Comparison of ENCODE assay signal across 27 mouse cellular contexts in the genomic region with DNA sequence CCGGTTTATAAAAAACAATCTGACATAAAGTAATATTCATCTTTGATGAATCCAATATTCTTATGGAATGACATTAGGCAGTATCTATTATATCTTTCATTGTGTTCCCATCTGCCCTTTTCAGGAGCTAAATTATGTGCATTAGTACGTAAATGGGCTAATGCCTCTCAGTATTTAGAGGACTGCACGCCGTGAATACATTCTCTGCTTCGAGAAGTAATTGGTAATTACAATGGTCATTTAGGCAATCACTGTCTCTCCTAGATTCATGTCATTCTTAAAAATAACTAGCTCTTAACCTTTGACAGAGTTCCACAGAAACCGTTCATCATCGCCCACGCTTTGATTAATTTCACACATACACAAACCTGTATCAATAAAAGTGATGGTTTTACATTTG. TPM values are rescaled to one million over a fixed set of nuclear protein-coding genes. Genes with fewer than 3 reads are reported as not detected.
DNase-seq lines count a peak whose midpoint lies in the region; ATAC-seq and TF ChIP-seq lines count a peak whose summit lies in the region.
"Had no signal": no experiment of that assay in that cellular context is flagged by ENCODE, and none has a peak within 500 bp of the region (broad histone marks: within the 10 kb centered on the region; RNA-seq: fewer than 3 reads in every experiment).

No protein-coding gene starts in this region.

- peaks cover 38% of the 10 kb centered on the region for H3K27me3 ChIP-seq in forebrain, embryonic 12.5 days
- no peaks in the 10 kb centered on the region for H3K27me3 ChIP-seq in forebrain, postnatal 0 days (ENCODE audit: insufficient read depth, low read length)
- H3K27me3 ChIP-seq in neural tube, embryonic 13.5 days = no peaks in the 10 kb centered on the region
- no peaks in the 10 kb centered on the region for H3K27me3 ChIP-seq in neural tube, embryonic 15.5 days (replicated peaks)
- H3K27me3 ChIP-seq: CH12.LX; embryonic facial prominence, embryonic 15.5 days; forebrain, embryonic 15.5 days had no signal

- peak; percentile 54; the same call in 1 of the 2 replicates for ATAC-seq in forebrain, embryonic 12.5 days (ENCODE audit: low FRiP score)
- ATAC-seq in forebrain, postnatal 0 days = no peak
- ATAC-seq in neural tube, embryonic 13.5 days (ENCODE audit: low read depth) = 0 out of 2 replicates have a peak, but pooled peaks have one; percentile 6
- ATAC-seq in neural tube, embryonic 15.5 days (ENCODE audit: low FRiP score) = no peak
- ATAC-seq: activated CD4-positive, CD25-positive, alpha-beta regulatory T cell, adult 4 months; CD4-positive, CD25-positive, alpha-beta regulatory T cell, adult 4 months; forebrain, embryonic 15.5 days; Patski had no signal

- TF ChIP-seq CTCF in forebrain, postnatal 0 days (IDR thresholded peaks at IDR 0.05; ENCODE audit: low read depth) = no peak
- TF ChIP-seq CTCF in gastrocnemius, adult 2 months (IDR thresholded peaks at IDR 0.05) = no peak
- no peak for TF ChIP-seq CTCF in brain, embryonic 14.5 days (IDR thresholded peaks at IDR 0.05; ENCODE audit: borderline replicate concordance, extremely low read depth, insufficient read depth, insufficient read length)

- H3K9me3 ChIP-seq in forebrain, embryonic 12.5 days = no peaks in the 10 kb centered on the region
- no peaks in the 10 kb centered on the region for H3K9me3 ChIP-seq in forebrain, postnatal 0 days (ENCODE audit: low read length)
- H3K9me3 ChIP-seq in neural tube, embryonic 13.5 days = no peaks in the 10 kb centered on the region
- no peaks in the 10 kb centered on the region for H3K9me3 ChIP-seq in neural tube, embryonic 15.5 days (replicated peaks)
- H3K9me3 ChIP-seq: embryonic facial prominence, embryonic 13.5 days; embryonic facial prominence, embryonic 15.5 days; forebrain, embryonic 10.5 days; forebrain, embryonic 15.5 days had no signal

- 48% methylated on average over 8 of the region's 8 CpGs for WGBS in forebrain, embryonic 12.5 days
- 38% methylated on average over 8 of the region's 8 CpGs for WGBS in forebrain, postnatal 0 days
- 45% methylated on average over 8 of the region's 8 CpGs for WGBS in neural tube, embryonic 13.5 days
- WGBS in neural tube, embryonic 15.5 days = 47% methylated on average over 8 of the region's 8 CpGs

- H3K36me3 ChIP-seq in forebrain, embryonic 12.5 days (replicated peaks) = no peaks in the 10 kb centered on the region
- H3K36me3 ChIP-seq in forebrain, postnatal 0 days (ENCODE audit: insufficient read depth) = no peaks in the 10 kb centered on the region
- no peaks in the 10 kb centered on the region for H3K36me3 ChIP-seq in neural tube, embryonic 13.5 days
- no peaks in the 10 kb centered on the region for H3K36me3 ChIP-seq in neural tube, embryonic 15.5 days
- H3K36me3 ChIP-seq: embryonic facial prominence, embryonic 13.5 days; embryonic facial prominence, embryonic 15.5 days; forebrain, embryonic 10.5 days; forebrain, embryonic 15.5 days; G1E had no signal

- no peak overlapping the region for H3K9ac ChIP-seq in forebrain, embryonic 12.5 days
- no peak overlapping the region for H3K9ac ChIP-seq in forebrain, postnatal 0 days
- no peak overlapping the region for H3K9ac ChIP-seq in neural tube, embryonic 13.5 days
- H3K9ac ChIP-seq in neural tube, embryonic 15.5 days (replicated peaks) = no peak overlapping the region
- H3K9ac ChIP-seq: embryonic facial prominence, embryonic 13.5 days; embryonic facial prominence, embryonic 15.5 days; forebrain, embryonic 15.5 days had no signal

- H3K4me2 ChIP-seq in forebrain, embryonic 12.5 days = no peak overlapping the region
- H3K4me2 ChIP-seq in forebrain, postnatal 0 days (ENCODE audit: low read depth) = no peak overlapping the region
- H3K4me2 ChIP-seq in neural tube, embryonic 13.5 days = no peak overlapping the region
- no peak overlapping the region for H3K4me2 ChIP-seq in neural tube, embryonic 15.5 days
- H3K4me2 ChIP-seq: embryonic facial prominence, embryonic 15.5 days had no signal

- H3K27ac ChIP-seq in forebrain, embryonic 12.5 days = no peak overlapping the region
- no peak overlapping the region for H3K27ac ChIP-seq in forebrain, postnatal 0 days (ENCODE audit: low read depth, low read length)
- no peak overlapping the region for H3K27ac ChIP-seq in gastrocnemius, adult 2 months
- H3K27ac ChIP-seq in neural tube, embryonic 13.5 days (replicated peaks) = no peak overlapping the region
- H3K27ac ChIP-seq in neural tube, embryonic 15.5 days (replicated peaks) = no peak overlapping the region
- H3K27ac ChIP-seq: embryonic facial prominence, embryonic 13.5 days; embryonic facial prominence, embryonic 15.5 days; forebrain, embryonic 10.5 days; forebrain, embryonic 15.5 days had no signal

- TF ChIP-seq POLR2A in brain, embryonic 14.5 days (IDR thresholded peaks at IDR 0.05; ENCODE audit: borderline replicate concordance, extremely low read depth, insufficient read depth, insufficient read length, poor library complexity, severe bottlenecking) = no peak

- peaks cover 10% of the 10 kb centered on the region for H3K4me1 ChIP-seq in forebrain, embryonic 12.5 days
- H3K4me1 ChIP-seq in forebrain, postnatal 0 days (ENCODE audit: insufficient read depth) = no peaks in the 10 kb centered on the region
- H3K4me1 ChIP-seq in neural tube, embryonic 13.5 days (replicated peaks) = peaks cover 27% of the 10 kb centered on the region
- peaks cover 20% of the 10 kb centered on the region for H3K4me1 ChIP-seq in neural tube, embryonic 15.5 days

- no peak for DNase-seq in forebrain, postnatal 0 days
- no peak for DNase-seq in gastrocnemius, adult 2 months
- DNase-seq in gastrocnemius, adult 18-20 months (ENCODE audit: low spot score) = no peak
- DNase-seq in brain, embryonic 14.5 days (ENCODE audit: low read depth) = peak; percentile 52
- no peak for DNase-seq in adipocyte (ENCODE audit: low spot score)
- DNase-seq: adrenal gland, adult 2 months; adrenal gland, postnatal 10 days; adrenal gland, postnatal 25 days; B cell, adult 2 months; cerebellum, adult 11-12 months; cerebellum, adult 2 months; cerebellum, adult 9-10 months; cerebellum, postnatal 25 days; embryo, embryonic 11 days had no signal

- H3K4me3 ChIP-seq in forebrain, embryonic 12.5 days (replicated peaks) = no peak overlapping the region
- no peak overlapping the region for H3K4me3 ChIP-seq in forebrain, postnatal 0 days (ENCODE audit: low read depth, low read length)
- H3K4me3 ChIP-seq in gastrocnemius, adult 2 months = peak overlapping the region; percentile 47; the same call in 1 of the 2 replicates
- H3K4me3 ChIP-seq in neural tube, embryonic 13.5 days = no peak overlapping the region
- no peak overlapping the region for H3K4me3 ChIP-seq in neural tube, embryonic 15.5 days (replicated peaks)
- H3K4me3 ChIP-seq: embryonic facial prominence, embryonic 13.5 days; embryonic facial prominence, embryonic 15.5 days; erythroblast, embryonic 14.5 days; forebrain, embryonic 10.5 days; forebrain, embryonic 15.5 days had no signal

- intact Hi-C loops in gastrocnemius, adult 2 months (cut with DNase I) = no loop called here

RNA-seq across cellular contexts. Expression of a gene that starts 60.0 kb away (rescaled TPM):
- polyA plus RNA-seq in forebrain, embryonic 12.5 days (2016; fragmentation: Nextera tagmentation; extraction: Ambion mirVana) = 45.7 and 53.1 TPM in 2 replicates
- total RNA-seq in forebrain, postnatal 0 days (2014; rRNA removed) = 24.3 and 34.9 TPM in 2 replicates
- polyA plus RNA-seq in forebrain, postnatal 0 days (2015; fragmentation: Nextera tagmentation; extraction: Ambion mirVana) = 8.1 and 17.0 TPM in 2 replicates
- total RNA-seq in gastrocnemius, adult 2 months (2021) = 1 to 10 TPM in 1 of 2 experiments, under 1 TPM in 1; 0.61 to 1.2 TPM
- total RNA-seq in gastrocnemius, adult 18-20 months (2021) = 1 to 10 TPM in 1 of 2 experiments, under 1 TPM in 1; 0.98 to 1.2 TPM
- polyA plus RNA-seq in neural tube, embryonic 13.5 days (2015; fragmentation: Nextera tagmentation; extraction: Ambion mirVana) = 51.7 and 52.5 TPM in 2 replicates
- polyA plus RNA-seq in neural tube, embryonic 15.5 days (2015; fragmentation: Nextera tagmentation; extraction: Ambion mirVana) = 27.9 and 34.5 TPM in 2 replicates
- polyA plus RNA-seq in brain, embryonic 14.5 days (2012; rRNA removed) = 21.2 and 30.4 TPM in 2 replicates
- total RNA-seq: CH12.LX had no signal
- polyA plus RNA-seq: erythroblast, embryonic 14.5 days; G1E had no signal

Comparison
In these comparisons a context has a peak if more than half of its experiments do, and no peak if none do; other contexts are left out.
1. ATAC-seq: peak in forebrain, embryonic 12.5 days (single experiment) and neural tube, embryonic 13.5 days (single experiment); none in forebrain, postnatal 0 days (single experiment) and neural tube, embryonic 15.5 days (single experiment).